Mouse (Mus musculus): ENCODE data around the gene Ldlrad1. TPM values are rescaled to one million over a fixed set of nuclear protein-coding genes. Genes with fewer than 3 reads are reported as not detected.
A peak's percentile ranks its signal among the peaks of the same experiment; 100 is the strongest.

Gene Ldlrad1
- polyA plus RNA-seq, 1 experiment = 0.10 TPM

GRCm38 (mm10) chr4:107253125-107254091 is 44.4 kb downstream of the Ldlrad1 start, which contains the start of the genes Lrrc42 and Hspb11:
Gene Lrrc42 (minus strand): TSS chr4:107253532.
Gene Hspb11 (plus strand): TSS chr4:107253593.
- DNase-seq (ENCODE audit: extremely low spot score in 1 of 2, low spot score in 1 of 2) = peak; percentile 89 to 92

GRCm38 (mm10) chr4:107254414-107254813 is 45.4 kb downstream of the Ldlrad1 start:
- no peak for DNase-seq (ENCODE audit: extremely low spot score in 1 of 2, low spot score in 1 of 2)

- DNase-seq (ENCODE audit: extremely low spot score in 1 of 2, low spot score in 1 of 2) = no peak
Measured at GRCm38 (mm10) chr4:107260001-107260400, 51.0 kb downstream of the Ldlrad1 start.

Other genes starting within 250 kb of the Ldlrad1 start
- 72.7 and 76.4 TPM in 2 replicates for gene Mrpl37, start 142.3 kb upstream of the Ldlrad1 start, polyA plus RNA-seq (2012; rRNA removed)
- gene Cyb5rl, start 142.2 kb upstream of the Ldlrad1 start, polyA plus RNA-seq (2012; rRNA removed) = 5.0 and 7.8 TPM in 2 replicates
- gene Cdcp2, start 112.3 kb upstream of the Ldlrad1 start, polyA plus RNA-seq (2012; rRNA removed) = 0.06 TPM in 1 of 2 replicates, not detected in the other
- 224 and 231 TPM in 2 replicates for gene Tmem59, start 30.8 kb upstream of the Ldlrad1 start, polyA plus RNA-seq (2012; rRNA removed)
- 7.2 and 8.1 TPM in 2 replicates for gene Tceanc2, start 30.1 kb upstream of the Ldlrad1 start, polyA plus RNA-seq (2012; rRNA removed)
- gene Lrrc42, start 44.4 kb downstream of the Ldlrad1 start, polyA plus RNA-seq (2012; rRNA removed) = 20.6 and 21.8 TPM in 2 replicates
- 18.2 and 19.0 TPM in 2 replicates for gene Hspb11, start 44.4 kb downstream of the Ldlrad1 start, polyA plus RNA-seq (2012; rRNA removed)
- not detected in 2 replicates for gene Dio1, start 98.0 kb downstream of the Ldlrad1 start, polyA plus RNA-seq (2012; rRNA removed)
- gene Yipf1, start 105.2 kb downstream of the Ldlrad1 start, polyA plus RNA-seq (2012; rRNA removed) = 43.2 and 48.8 TPM in 2 replicates
- gene Ndc1, start 158.6 kb downstream of the Ldlrad1 start, polyA plus RNA-seq (2012; rRNA removed) = 11.9 and 12.5 TPM in 2 replicates
- gene Glis1, start 225.4 kb downstream of the Ldlrad1 start, polyA plus RNA-seq (2012; rRNA removed) = 0.76 and 1.2 TPM in 2 replicates

Data from frontal cortex, adult 2 months (tissue).